Mouse (Mus musculus) cerebellum, postnatal 14 days (tissue): ENCODE measurements around the gene Gna12.
A peak's percentile ranks its signal among the peaks of the same experiment; 100 is the strongest.

Experiments used
- DNase-seq, 2 experiments: peaks; one replicate each; pipeline ENCODE4 v3.0.0; 2021; ENCODE audit warnings: mixed read lengths in 2 of 2

Gene Gna12

DNA sequence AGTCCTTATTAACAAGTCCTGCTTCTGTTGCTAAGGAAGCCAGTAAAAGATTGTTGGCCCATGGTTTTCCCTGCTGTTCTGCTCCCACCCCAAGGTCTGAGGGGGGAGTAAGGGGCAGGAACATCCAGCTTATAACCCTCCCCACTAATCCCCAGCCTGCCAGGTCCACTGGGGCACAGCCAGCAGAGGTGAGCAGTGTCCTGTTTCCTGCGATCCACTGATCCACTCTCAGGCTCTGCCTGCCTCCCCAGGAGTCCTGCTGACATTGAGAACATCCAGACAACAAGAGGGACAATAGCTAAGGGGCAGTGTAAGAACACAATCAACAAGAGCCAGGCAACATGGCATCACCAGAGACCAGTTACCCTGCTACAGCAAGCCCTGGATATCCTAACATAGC, 3.4 kb downstream of the Gna12 start:
- no peak for DNase-seq

DNA sequence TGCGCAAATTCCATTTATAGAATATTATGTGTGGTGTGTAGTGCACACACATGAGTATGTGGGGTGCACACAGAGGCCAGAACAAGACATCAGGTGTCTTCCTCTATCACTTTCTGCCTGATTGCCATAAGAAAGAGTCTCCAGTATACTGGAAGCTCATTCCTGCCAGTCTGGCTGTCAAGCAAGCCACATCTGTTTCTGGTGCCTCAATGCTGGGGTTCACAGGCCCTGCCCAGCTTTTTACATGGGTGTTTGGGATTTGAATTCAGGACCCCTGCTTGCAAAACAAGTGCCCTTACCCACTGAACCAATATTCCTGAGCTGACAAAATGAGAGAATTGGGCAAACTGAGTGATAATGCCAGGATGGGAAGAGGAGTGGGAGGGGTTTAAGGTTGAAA, 4.1 kb downstream of the Gna12 start:
- no peak for DNase-seq

DNA sequence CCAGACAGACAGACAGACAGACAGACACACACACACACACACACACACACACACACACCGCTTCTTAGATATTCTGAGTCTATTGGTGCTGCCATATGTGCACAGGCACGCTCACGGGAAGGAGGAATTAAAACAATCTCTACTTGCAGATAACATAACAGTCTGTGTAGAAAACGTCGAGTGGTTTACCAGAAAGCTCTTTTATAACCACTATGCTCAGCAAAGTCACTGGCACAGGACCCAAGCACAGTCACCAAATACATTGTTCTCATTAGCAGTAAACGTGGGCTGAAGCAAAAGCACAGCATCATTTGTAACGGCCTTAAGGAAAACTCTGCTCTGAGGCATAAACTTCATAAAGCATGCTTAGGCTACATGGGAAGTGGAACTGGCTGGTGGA, 6.1 kb downstream of the Gna12 start:
- DNase-seq: no peak

GRCm38 (mm10) chr5:140823386-140823785, 6.8 kb downstream of the Gna12 start:
- DNase-seq: no peak

DNA sequence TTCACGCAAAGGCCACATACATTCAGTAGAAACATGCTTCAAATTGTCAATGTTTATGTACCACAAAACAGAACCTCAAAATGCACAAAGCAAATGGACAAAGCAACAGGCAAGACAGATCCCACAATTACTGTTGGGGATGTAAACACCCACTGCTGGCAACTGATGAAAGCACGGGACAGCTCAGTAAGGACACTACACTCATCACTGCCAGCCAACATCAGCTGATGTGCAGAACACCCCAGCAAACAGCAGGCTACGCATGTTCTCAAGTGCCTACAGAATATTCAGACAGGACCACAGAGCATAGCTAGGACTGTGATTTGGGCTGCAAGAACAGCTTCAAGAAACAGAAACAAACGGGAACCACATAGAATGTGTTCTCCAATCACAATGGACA, 8.3 kb downstream of the Gna12 start:
- no peak for DNase-seq

DNA sequence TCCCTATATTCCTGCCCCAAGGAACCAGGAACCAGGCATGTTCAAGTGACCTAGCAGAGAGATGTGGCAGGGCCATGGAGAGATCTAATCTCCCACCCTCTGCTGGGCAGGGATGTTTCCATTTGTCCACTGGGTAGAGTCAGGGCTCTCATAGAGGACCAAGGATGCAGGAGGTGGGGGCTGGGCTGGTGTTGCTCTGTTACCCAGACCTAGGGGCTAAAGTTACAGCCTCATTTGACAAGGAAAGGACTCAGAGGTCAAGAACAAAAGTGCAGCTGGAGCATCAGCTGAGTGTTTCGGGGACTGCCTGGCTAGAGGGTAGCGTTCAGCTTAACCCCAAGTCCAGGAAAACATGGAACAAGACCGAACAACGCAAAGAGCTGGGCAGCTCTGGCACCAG, 9.7 kb downstream of the Gna12 start:
- DNase-seq: no peak

DNA sequence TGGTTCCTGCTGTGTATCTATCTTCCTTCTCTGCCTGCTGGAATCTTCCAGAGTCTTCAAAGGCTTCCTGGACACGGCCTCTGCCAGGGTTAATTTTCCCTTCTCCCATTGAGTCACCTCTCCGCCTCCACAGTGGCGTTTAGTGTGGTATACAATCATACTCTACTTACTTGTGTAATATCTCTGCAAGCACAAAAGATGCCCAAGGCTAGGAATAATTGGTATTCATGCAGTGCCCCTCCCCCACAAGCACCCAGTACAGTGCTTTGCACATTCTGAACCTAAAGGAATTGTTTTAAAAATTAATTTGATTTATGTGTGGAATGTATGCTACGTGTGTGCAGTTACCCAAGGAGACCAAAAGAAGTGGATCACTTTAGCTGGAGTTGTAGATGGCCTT, 10.6 kb downstream of the Gna12 start:
- no peak for DNase-seq

GRCm38 (mm10) chr5:140818482-140819076, 11.7 kb downstream of the Gna12 start:
- peak in 1 of 2 experiments; percentile 26 for DNase-seq

DNA sequence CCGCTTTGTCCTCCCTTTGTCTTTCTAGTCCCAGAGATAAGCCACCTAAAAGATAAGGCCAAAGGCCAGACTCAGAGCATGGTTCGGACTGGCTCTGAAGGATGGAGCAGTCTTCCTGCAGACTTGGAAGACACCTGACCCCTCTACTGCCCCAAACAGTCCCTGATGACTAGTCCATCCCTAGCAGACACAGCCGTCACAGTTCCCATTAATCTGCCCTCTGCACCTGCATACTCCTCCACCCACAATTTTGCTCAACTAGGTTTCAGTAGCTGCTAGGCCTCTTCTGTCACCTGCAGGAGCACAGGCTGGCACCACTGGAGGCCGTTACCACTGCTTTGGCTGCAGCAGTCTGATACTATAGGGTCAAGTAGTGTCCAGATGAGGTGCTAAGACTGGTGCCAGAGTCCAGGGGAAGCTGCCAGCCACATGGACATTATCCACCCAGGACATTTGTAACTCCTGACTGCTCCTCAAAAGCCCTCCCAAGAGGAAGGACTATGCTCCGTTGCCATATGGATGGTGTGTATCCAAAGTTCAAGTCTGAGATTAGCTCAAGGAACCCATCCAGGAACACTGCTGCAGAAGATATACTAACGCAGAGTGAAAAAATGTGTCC, 13.2 kb downstream of the Gna12 start:
- no peak for DNase-seq

DNA sequence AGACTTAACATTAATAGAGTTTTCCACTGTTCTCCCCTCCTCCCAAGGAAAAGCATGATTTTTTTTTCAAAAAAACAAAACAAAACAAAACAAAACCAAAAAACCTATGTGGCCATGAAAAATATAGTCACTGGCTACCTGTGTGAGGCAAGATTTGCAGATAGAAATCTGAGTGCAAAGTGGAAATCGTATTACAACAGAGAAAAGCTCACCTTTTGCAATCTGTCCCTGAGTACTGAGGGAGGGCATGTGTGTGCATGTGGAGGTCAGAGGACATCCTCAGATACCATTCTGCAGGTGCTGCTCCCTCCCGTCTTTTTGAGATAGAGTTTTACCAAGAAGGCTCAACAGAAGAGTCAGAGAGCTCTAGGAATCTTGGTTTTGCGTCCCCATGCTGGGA, 14.2 kb downstream of the Gna12 start:
- no peak for DNase-seq

GRCm38 (mm10) chr5:140815059-140815728, 15.0 kb downstream of the Gna12 start:
- peak; percentile 54 to 61 for DNase-seq

DNA sequence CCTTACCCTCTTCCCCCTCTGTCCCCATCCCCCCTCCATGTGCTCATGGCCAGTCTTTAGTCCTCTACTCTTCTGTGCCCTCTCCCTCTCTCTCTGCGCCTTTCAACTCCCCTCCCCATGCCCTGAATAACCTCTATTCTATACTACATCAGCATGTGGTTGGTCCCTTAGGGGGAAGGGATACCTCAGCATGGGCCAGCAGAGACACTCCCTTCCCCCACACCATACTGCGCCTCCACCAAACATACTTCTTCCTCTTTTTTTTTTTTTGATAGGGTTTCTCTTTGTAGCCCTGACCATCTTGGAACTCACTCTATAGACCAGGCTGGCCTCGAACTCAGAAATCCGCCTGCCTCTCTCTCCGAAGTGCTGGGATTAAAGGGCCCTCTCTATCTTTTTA, 15.8 kb downstream of the Gna12 start:
- no peak for DNase-seq

- no peak for DNase-seq
Measured at GRCm38 (mm10) chr5:140812699-140813098, 17.5 kb downstream of the Gna12 start.

- DNase-seq: no peak
Measured at GRCm38 (mm10) chr5:140812063-140812462, 18.2 kb downstream of the Gna12 start.

DNA sequence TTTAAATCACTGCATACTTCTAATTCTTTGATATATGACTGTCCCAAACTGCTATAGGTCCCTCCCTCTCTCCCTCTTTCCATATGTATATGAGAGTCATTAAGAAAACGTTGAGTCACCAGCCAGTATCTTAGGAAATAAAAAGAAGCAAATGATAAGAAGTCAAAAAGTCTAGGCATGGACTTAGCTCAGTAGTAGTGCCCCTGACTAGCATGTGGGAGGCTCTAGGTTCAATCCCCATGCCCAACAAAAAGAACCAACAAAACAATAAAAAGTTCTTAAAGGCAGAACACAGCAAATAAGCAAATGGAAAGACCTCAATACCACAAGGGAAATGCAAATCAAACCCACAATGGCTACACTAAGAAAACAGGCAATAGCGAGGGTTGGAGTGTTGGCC, 18.8 kb downstream of the Gna12 start:
- DNase-seq: no peak

GRCm38 (mm10) chr5:140806939-140807338, 23.3 kb downstream of the Gna12 start:
- DNase-seq: no peak

DNA sequence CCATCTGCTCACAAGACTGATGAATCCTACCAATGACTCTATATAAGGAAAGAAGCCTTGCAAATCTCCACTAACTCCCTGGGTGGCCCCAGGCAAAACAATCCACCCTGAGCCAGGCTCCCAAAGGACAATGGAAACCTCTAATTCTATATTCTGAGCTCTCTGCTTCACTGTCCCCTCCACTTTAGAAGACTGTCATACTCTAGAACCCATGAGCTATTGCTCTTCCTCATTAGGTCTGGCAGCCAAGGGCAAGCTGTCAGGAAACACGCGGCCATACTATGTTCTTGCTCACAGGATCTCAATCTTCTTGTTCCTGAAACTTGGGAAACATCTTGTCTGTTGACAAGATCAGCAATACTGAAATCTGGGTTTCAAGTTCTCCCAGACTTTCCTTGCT, 24.0 kb downstream of the Gna12 start:
- no peak for DNase-seq

DNA sequence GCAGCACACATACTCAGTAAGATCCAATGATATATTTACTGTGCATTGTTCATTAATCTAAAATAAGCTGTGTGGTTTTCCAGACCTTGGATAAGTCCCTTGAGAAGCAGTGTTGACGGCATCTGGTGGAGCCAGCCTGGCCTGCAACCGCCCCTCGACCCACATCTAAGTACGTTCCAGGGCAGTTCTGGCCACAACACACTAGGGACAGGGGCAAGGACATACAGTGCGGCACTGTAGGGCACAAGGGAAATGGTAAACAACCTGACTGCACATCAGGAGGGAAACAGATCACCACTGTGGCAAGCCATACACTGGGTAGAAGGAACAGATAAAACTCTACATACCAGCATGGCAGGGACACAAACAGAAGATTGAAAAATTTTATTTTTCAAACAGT, 28.4 kb downstream of the Gna12 start:
- DNase-seq: no peak

GRCm38 (mm10) chr5:140800288-140800923, 29.8 kb downstream of the Gna12 start:
- DNase-seq: no peak

- no peak for DNase-seq
Measured at GRCm38 (mm10) chr5:140799190-140799589, 31.0 kb downstream of the Gna12 start.

GRCm38 (mm10) chr5:140798775-140799174, 31.5 kb downstream of the Gna12 start:
- no peak for DNase-seq

- DNase-seq: no peak
Measured at GRCm38 (mm10) chr5:140798158-140798557, 32.1 kb downstream of the Gna12 start.

DNA sequence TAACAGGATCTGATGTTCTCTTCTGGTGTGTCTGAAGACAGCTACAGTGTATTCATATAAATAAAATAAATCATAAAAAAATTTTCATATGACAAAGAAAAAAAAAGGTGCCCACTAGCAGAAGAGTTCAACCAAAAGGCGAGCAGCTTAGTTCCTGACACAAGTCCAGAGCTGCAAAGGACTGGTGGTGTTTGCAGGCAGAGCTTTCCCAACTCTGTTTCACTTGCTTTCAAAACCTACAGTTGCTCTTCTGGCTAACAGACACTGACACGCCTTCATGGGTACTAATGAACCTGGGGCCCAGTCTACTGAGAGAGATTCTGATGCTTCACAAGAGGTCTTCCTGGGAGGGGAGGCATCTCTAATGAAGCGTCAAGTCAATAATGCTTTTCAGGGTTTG, 34.2 kb downstream of the Gna12 start:
- no peak for DNase-seq

DNA sequence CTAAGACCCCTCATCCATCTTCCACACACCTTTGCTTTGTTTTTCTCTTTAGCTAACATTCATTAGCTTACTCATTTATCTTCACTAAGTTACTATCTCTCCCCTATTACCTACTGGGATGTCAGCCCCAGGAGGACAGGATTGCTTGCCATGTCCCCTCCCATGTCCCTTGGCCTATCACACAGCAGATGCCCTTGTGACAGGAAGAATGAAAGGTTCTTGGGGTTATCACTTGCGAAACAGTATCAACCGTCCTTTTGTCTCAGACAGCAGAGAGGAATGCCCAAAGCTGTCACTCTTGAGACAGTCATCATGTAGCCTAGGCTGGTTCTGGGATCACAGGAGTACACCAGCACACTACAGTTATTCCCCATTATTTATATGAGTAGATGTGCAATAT, 35.1 kb downstream of the Gna12 start:
- no peak for DNase-seq
